Mouse (Mus musculus) cortical plate, adult 2 months (tissue): ENCODE measurements around the gene Tnr.

ENCODE experiments used
- CTCF ChIP-seq: fragments of 200-500 bp; IDR thresholded peaks from 2 replicates; pipeline ENCODE4 v1.5.1; 2011; ENCODE audit warnings: mild to moderate bottlenecking, control low read depth, low read length; ENCODE audit not compliant: insufficient read depth; ENCODE audit errors: extremely low read depth
- POLR2A ChIP-seq: fragments of 200-500 bp; IDR thresholded peaks from 2 replicates; pipeline ENCODE4 v1.6.1; 2011; ENCODE audit warnings: mild to moderate bottlenecking, low read length, control low read depth; ENCODE audit not compliant: insufficient read depth; ENCODE audit errors: extremely low read depth

- no peak for TF ChIP-seq POLR2A
- no peak for TF ChIP-seq CTCF
These were observed 316.8 kb downstream of the Tnr start for GRCm38 (mm10) chr1:159840337-159840736.
